Mouse (Mus musculus) left cerebral cortex, postnatal 25 days (tissue): ENCODE measurements around the gene Arid4a. TPM values are rescaled to one million over a fixed set of nuclear protein-coding genes. Genes with fewer than 3 reads are reported as not detected.
A peak's percentile ranks its signal among the peaks of the same experiment; 100 is the strongest.
"Not testable (repeated sequence)": the region's sequence is repeated elsewhere in the genome, so short reads cannot be mapped to it uniquely, and the experiment has no call there.

Experiments used
- DNase-seq, 2 experiments: peaks; one replicate each; pipeline ENCODE4 v3.0.0; 2022; ENCODE audit warnings: low spot score in 2 of 2, mixed read lengths in 1 of 2
- intact Hi-C: fragments of 180-260 bp; cut with DNase I; formaldehyde crosslinking; loops from one replicate; pipeline ENCODE4 v1.15.1; 2025
- total RNA-seq, 2 experiments: library from RNA; stranded (reverse); gene quantifications; 2 replicates each; pipeline ENCODE4 v1.2.3; 2021

The Arid4a gene
- total RNA-seq, 2 experiments from 2014 or later, result 37.0 to 37.1 TPM

DNA sequence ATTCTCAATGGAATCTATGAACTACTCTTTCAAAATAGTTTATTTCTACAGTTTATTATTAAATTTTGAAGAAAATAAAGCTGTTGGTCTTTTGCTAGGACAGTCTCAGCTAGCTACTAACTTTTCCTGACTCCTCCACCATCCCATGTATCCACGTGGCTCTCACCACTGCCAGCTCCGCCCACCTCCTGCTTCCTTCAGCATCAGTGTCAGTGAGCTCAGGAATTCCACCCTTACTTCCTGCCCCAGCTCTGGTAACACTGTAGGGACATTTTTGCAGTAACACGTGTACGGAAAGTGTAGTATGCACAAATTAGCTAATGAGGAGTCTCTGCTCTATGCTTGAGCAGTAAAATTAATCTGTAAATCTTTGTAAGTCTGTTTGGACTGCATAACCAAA lies 6.0 kb upstream of the Arid4a start:
- intact Hi-C loops, result no loop called here
- DNase-seq, result peak in 1 of 2 experiments; percentile 53

DNA sequence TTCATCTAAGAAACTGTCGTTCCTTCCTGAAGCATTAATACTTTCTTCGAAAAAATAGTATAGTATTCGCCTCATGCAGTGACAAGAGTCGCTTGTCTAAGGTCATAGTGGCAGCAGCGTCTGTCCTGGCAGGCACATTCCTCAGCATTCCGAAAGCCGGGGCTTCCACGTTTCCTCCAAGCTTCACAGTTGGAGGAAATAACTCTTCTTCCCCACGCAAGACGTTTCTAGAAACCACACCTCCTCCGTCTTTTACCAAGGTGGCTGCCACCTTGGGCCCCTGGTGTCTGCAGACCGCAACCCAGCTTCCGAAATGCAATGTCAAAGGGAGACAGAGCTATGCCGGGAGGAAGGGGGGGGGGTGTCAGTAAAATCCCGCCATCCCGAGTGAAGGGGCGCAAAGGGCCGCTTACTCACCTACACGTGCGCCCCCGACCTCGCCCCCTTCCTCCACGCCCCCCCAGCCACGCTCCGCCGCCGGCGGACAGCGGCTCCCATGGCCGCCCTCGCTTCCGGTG lies 886 bp upstream of the Arid4a start:
- intact Hi-C loops, result loop anchor here (1.0 kb wide), 1 partner anchor 41 kb away; the partner anchor contains the start of gene Psma3
- DNase-seq, result peak; percentile 27 to 39

DNA sequence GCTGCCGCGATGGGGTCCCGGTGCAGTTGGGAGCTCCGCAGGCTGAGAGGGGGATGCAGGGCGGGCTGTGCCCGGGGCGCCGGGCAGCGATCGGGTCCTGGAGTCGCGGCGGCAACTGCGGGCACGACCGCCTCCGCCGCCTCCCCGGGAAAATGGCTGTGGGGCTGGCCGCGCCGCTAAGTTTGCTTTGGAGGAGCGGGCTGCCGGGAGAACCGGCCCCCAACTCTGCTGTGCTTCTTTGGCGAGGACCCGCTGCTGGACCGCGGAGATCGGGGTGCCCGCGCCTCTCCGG lies 367 bp downstream of the Arid4a start:
- DNase-seq, result no peak
- intact Hi-C loops, result no loop called here

DNA sequence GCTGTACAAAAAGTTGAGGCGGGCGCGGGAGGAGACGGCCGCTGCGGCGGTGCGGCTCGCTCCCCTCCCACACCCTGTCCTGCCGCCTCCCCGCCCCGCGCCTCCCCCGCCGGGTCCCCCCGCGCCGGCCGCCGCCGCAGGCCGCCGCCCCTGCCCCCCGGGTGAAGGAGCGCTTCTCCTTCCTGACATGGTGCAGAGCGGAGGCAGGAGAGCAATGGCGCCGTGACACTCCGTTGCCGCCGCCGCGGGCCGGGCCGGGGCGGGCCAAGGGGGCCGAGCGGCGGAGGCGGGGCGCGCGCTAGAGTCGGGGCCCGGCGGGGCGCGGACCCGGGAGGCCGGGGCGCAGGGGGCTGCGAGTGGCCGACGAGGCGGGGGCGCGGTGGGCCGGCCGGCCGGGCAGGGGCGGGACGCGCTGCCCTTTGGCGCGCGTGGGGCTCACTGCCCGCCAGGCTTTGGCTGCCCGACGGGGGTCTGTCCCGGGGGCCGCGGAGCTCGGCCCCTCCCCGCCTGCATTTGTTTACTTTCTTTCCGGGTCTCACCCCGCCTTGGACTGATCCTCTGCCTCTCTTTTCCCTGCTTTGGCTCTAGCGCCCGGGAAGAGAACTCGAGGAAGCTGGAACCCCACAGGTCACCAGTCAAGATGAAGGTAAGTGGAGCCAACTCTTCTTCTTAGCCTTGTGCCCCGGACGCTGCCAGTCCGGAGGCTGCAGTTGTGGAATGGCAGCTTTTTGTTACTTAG lies 882 bp downstream of the Arid4a start:
- intact Hi-C loops, result no loop called here
- DNase-seq, result no peak

DNA sequence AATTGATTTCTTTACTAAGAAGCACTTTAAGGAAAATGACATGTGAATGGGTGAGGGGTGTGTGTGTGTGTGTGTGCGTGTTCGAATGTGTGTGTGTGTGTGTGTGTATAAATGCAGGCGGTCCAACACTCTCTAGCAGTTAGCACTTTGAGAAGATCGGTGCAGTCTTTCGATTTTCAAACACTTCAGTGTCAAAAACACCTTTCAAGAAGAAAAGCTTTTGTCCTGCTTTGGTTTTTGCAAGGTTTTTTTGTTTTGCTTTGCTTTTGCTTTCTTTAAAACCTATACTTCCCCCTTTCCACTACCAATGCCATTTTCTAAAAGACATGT lies 1.4 kb downstream of the Arid4a start:
- intact Hi-C loops, result no loop called here

DNA sequence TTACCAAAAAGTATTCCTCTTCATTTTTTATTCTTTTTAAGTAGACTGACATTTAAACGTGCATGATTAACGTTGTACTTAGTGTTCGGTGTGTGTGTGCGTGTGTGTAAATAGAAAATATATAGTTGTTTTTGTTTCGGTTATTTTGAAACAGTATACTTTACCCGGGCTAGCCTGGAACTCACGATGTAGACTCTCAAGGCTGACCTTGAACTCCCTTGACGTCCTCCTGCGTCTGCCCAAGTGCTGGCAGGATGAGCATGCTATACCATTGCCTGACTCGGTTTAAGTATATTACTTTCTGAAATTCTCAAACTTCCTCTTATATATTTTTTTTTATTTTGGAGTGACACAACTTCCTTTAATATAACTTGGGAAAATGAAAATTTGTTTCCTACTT lies 2.0 kb downstream of the Arid4a start:
- intact Hi-C loops, result no loop called here
- DNase-seq, result no peak

More for the DNA sequence above, 1.4 kb downstream of the Arid4a start:
- no peak for DNase-seq

DNA sequence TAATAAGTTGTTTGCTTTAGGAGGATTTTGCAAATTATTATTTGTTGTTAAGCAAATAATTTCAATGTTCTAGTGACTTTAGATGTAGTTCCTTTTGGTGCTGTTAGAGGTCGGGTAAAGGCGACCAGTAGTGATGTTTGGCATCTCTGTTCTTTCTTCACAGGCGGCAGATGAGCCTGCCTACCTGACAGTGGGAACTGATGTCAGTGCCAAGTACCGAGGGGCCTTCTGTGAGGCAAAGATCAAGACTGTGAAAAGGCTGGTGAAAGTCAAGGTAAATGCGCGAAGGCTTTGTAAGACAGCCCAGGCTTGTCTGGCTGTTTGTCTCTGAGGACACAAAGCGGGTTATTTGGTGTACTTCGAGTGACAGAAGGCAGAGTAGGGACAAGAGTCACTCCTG lies 3.4 kb downstream of the Arid4a start:
- intact Hi-C loops, result no loop called here
- DNase-seq, result no peak

DNA sequence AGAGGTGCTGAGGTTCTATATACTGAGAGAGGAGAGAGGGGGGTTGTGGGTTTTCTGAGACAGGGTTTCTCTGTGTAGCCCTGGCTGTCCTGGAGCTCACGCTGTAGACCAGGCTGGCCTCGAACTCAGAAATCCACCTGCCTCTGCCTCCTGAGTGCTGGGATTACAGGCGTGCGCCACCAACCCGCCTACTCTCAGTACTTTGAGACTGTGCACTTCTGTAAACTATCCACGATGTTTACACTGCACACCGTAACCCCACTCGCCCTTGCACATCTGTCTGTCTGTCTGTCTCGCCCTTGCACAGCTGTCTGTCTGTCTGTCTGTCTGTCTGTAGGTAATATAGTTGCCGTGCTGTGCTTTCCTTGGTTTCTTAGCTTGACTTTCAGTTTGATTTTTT lies 8.6 kb downstream of the Arid4a start:
- DNase-seq, result no peak
- intact Hi-C loops, result no loop called here

DNA sequence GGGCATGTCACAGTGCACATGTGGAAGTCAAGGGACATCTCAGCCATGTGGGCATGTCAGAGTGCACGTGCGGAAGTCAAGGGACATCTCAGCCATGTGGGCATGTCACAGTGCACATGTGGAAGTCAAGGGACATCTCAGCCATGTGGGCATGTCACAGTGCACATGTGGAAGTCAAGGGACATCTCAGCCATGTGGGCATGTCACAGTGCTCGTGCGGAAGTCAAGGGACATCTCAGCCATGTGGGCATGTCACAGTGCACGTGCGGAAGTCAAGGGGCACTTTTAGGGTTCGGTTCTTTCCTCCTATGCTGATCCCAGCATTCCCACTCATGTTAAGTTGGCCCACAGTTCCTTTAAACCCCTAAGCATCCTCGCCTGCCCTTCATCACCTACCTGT lies 12.5 kb downstream of the Arid4a start:
- DNase-seq, intact Hi-C loops: not testable (repeated sequence)

DNA sequence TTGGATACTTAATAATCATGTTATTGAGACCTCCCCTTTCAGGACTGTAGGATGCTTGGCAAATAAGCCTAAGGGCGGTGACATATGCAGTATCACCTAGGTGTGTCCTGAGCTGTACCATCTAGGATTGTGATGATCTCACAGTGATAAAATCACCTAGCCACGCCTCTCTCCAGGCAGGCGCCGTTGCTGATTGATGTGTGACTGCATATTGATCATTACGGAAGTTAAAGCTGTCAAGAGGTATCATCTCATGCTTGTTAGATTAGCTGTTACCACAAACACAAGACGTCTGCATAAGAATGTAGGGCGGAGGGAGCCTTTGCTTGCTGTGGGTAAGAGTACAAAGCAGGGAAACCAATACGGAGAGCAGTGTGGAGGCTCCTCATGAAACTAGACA lies 14.5 kb downstream of the Arid4a start:
- intact Hi-C loops, result no loop called here
- DNase-seq, result no peak

DNA sequence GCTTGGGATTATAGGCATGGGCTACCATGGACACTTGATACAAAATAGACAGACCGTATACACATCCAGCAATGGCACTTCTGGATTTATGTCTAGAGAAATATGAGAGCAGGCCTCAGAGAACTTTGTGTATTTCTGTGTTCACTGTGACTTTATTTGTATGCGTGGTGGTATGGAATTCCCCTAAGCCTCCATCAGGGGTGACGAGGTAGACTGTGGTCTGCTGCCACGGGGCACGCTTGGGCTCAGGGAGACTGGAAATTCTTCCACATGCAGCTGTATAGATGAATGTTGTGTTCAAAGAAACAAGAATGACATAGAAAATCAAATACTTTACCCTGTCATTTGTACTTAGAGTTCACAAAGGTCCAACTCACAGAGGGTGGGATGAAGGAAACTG lies 14.9 kb downstream of the Arid4a start:
- intact Hi-C loops, result no loop called here
- DNase-seq, result no peak

DNA sequence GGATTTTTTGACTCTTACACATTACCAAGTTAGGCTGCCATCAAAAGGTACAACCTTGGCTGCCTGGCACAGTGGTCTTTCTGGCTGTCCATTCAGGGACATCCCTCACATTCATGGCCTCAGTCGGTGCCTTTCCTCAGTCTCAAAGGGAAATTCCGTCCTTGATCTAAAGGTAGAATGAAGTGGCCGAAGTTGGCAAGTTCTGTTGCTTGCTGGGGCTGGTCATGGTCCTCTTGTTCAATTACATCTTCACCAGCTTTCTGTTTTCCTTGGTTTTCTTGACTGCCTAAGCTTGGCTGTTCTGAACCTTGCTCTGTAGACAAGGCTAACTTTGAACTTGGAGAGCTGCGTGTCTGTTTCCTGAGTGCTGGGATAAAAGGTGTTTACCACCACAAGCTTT lies 20.0 kb downstream of the Arid4a start:
- DNase-seq, result no peak
- intact Hi-C loops, result no loop called here

DNA sequence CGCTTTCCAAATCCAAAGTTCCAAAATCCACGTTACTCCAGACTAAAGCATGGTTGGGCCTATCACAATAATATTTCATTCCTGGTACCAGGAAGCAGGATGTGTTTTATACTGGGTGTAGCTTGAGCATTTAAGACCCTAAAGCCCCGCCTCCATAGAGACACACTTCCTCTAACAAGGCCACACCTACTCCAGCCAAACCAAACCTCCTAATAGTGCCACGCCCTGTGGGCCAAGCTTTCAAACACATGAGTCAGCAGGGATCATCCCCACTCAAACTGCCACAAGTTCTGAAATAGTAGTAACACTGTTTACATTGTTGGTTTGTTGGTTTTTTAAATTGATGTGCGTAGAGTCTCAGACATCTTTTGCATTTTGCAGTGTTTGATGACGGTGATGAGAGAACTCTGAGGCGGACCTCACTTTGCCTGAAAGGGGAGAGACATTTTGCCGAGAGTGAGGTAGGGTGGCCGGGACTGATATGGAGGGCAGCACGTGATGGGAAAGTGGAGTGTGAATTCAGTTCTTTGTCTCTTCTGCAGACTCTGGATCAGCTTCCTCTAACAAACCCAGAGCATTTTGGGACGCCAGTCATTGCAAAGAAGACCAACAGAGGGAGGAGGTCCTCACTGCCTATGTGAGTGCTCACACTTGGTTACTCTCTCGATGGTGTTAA lies 21.1 kb downstream of the Arid4a start:
- DNase-seq, result no peak
- intact Hi-C loops, result no loop called here

DNA sequence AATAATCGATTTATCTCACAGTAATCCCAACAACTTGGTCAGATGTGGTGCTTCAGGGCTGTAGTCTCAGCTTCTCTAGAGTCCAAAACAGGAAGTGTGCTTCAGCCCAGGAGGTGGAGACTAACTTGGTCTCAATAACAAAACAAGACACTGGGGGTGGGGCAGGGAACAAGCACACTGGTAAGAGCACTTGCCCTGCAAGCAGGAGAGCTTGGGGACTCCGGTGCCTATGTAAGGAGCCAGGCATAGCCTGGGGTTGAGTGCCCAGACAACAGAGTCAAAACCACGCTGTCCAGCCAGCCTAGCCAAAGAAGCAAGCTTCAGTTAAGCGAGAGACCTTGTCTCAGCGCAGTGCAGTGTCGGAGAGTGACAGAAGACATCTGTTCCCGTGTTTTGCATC lies 24.7 kb downstream of the Arid4a start:
- DNase-seq, result peak in 1 of 2 experiments; percentile 35
- intact Hi-C loops, result no loop called here

DNA sequence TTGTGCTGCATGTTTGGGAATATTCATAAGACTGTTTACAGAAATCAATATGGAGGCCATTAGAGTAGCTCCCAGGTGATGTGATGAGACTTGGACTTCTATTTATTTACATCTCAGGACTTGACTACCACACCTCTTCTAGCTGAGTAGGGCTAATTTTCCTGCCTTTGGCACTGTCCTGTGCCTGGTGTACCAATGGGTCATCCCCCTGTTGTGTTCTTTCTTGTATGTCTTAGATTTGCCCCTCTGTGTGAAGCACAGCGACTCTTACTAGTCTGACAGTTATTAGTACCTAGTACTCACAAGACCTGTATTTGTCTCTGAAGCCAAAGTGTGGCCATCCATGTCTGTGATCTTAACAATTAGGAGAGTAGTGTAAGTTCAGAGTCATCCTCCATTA lies 26.7 kb downstream of the Arid4a start:
- no peak for DNase-seq
- intact Hi-C loops, result no loop called here

DNA sequence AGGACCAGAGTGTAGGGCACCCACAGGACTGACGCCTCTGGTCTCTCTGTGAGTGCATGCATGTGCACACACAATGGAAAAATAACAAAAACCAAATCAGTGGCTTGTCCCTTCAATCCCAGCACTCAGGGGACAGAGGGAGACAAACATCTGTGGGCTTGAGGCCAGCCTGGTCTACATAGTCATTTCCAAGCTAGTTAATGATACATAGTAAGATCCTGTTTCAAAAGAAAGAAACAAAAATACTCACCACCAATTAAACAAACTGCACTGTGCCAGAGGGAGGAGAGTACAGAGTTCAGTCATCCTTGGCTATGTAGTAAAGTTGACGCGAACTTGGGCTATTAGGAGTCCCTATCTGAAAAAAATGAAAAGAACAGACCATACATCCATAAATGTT lies 27.8 kb downstream of the Arid4a start:
- DNase-seq, result no peak
- intact Hi-C loops, result no loop called here

DNA sequence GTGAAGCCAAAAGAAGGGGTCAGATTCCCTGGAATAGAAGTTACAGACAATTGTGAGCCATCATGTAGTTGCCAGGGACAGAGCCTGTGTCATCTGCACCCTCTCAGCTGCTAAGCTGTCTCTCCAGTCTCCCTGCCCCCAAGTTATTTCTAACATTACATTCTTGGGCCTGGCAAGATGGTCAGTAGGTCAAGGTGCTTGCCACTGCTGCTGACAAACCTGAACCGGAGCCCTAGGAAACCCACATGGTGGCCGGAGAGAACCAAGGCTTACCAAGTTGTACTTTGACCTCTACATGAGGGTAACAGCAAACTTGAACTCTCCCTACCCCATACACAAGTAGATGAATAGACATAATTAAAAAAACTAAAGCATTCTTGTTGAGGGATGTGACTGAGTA lies 28.7 kb downstream of the Arid4a start:
- intact Hi-C loops, result no loop called here
- DNase-seq, result no peak

DNA sequence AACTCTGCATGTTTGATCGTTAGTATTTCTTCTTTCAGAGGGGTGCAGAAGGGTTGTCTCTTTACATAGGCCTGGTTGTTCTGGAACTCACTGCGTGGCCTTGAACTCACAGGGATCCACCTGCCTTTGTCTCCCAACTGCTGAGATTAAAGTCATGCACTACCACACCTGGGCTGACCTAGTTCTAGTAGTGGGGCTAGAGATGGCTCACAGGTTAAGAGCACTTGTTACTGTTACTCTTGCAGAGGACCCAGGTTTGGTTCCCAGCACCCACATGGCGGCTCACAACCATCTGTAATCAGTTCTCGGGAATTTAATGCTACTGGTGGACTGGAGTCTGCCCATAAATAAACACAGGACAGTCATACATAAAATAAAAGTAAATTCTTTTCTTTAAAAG lies 30.7 kb downstream of the Arid4a start:
- DNase-seq, result no peak
- intact Hi-C loops, result no loop called here

DNA sequence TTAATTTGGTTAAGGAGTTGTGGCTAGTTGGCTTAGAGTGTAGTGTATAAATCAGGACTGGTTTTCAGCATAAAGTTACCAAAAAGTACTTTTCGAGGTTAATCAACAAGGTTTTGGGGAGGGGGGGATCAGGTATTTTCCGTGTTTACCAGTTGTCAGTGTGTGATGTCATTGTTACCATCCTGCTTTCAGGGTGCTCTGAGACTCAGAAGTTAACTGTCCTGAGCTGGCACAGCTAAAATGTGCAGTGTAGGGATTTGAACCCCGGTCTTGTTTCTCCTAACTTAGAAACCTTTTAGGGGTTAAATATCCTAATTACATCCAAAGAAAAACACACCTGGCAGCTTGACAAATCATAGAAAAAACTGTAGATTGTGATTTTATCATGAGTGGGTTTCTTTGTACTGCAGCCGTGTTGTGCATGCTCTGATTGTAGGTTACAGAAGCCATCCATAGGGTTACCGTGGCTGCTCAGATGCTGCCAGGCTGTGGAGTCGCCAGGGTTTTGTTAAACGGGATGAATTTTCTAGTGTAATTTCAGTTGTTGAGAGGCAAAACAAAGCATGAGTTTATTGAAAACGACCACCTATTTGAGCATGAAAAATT lies 31.8 kb downstream of the Arid4a start:
- peak in 1 of 2 experiments; percentile 14 for DNase-seq
- intact Hi-C loops, result no loop called here

DNA sequence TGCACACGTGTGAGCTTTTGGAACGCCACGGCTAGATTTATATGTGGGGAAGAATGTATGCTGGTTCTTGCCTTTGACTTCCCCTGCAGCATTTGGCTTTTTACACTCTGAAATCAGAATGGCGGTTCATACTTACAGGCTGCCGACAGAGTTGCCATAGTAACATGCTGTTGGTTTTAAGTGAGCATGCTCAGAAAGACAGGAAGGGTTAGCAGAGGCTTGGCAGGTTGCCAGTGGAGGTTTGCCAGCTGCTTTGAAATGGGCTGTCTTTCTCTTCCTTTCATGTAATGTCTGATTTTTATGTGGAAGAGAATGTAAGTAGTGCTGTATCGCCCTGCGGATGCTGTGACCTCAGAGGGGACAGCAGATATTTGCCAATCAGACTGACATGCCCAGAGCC lies 32.3 kb downstream of the Arid4a start:
- peak; percentile 97 to 98 for DNase-seq
- intact Hi-C loops, result no loop called here

DNA sequence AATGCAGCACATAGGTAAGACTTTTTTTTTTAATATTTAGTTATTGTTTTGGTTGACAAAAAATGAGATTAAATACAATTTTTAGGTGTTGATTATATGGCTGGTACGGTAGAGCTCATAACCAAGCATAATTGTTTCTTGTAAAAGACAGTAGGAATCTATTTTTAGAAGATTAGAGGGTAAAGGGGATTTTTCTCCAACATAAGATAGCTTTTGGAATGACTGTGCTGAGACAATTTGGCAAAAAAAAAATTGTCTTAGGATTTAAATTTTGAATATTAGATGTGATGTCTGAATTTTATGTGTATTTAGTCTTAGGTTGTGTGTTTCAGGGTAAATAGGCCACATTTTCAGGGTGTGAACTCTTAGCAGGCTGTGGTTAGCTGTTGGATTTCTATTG lies 32.8 kb downstream of the Arid4a start:
- intact Hi-C loops, result no loop called here
- no peak for DNase-seq
